Mouse (Mus musculus): ENCODE data around the gene Cops7a.

- TF ChIP-seq CTCF (IDR thresholded peaks at IDR 0.05; ENCODE audit: borderline replicate concordance, control insufficient read depth, extremely low read depth, insufficient read depth, low read length, poor library complexity) (no peak), POLR2A (IDR thresholded peaks at IDR 0.05; ENCODE audit: control insufficient read depth, extremely low read depth, insufficient read depth, low read length, poor library complexity) (no peak)
These were observed 4.3 kb downstream of the Cops7a start for GRCm38 (mm10) chr6:124961021-124961420.
